Mouse (Mus musculus) neural tube, embryonic 12.5 days (tissue): ENCODE data around the gene Cisd2. TPM values are rescaled to one million over a fixed set of nuclear protein-coding genes. Genes with fewer than 3 reads are reported as not detected.

Experiments used
- ATAC-seq: fragments of 200-750 bp; cut with Nextera tagmentation; 2 replicates; pipeline ENCODE4 v1.8.0; 2017; ENCODE audit warnings: low read depth, mild to moderate bottlenecking, moderate TSS enrichment, moderate library complexity; ENCODE audit not compliant: low FRiP score
- H3K27ac ChIP-seq: fragments of 300-500 bp; sonication (generic); 2 replicates; pipeline ENCODE4 v1.5.1; 2016
- H3K27me3 ChIP-seq: fragments of 300-500 bp; sonication (generic); replicated peaks from 2 replicates; pipeline ENCODE4 v1.6.1; 2016; ENCODE audit warnings: mild to moderate bottlenecking
- H3K36me3 ChIP-seq: fragments of 300-500 bp; sonication (generic); 2 replicates; pipeline ENCODE4 v1.6.1; 2016; ENCODE audit warnings: mild to moderate bottlenecking
- H3K4me1 ChIP-seq: fragments of 300-500 bp; sonication (generic); 2 replicates; pipeline ENCODE4 v1.6.1; 2016
- H3K4me2 ChIP-seq: fragments of 300-500 bp; sonication (generic); replicated peaks from 2 replicates; pipeline ENCODE4 v1.6.1; 2016; ENCODE audit warnings: mild to moderate bottlenecking
- H3K4me3 ChIP-seq: fragments of 300-500 bp; sonication (generic); 2 replicates; pipeline ENCODE4 v1.5.1; 2016
- H3K9ac ChIP-seq: fragments of 300-500 bp; sonication (generic); 2 replicates; pipeline ENCODE4 v1.6.1; 2016; ENCODE audit warnings: mild to moderate bottlenecking
- H3K9me3 ChIP-seq: fragments of 300-500 bp; sonication (generic); 2 replicates; pipeline ENCODE4 v1.6.1; 2016; ENCODE audit warnings: mild to moderate bottlenecking
- WGBS: fragments of 180-500 bp; shearing (Covaris S2); methylation state at CpG from one replicate; pipeline ENCODE4 v1.1.7; 2016; 5-methylcytosine and 5-hydroxymethylcytosine counted together
- polyA plus RNA-seq: library from polyadenylated mRNA; unstranded; fragments of >200 nt; fragmentation: Nextera tagmentation; extraction: Ambion mirVana; gene quantifications from 2 replicates; pipeline ENCODE4 v1.2.1, GENCODE M21; 2016

Cisd2 gene
- polyA plus RNA-seq, 1 experiment from 2014 or later = 75.6 TPM

DNA sequence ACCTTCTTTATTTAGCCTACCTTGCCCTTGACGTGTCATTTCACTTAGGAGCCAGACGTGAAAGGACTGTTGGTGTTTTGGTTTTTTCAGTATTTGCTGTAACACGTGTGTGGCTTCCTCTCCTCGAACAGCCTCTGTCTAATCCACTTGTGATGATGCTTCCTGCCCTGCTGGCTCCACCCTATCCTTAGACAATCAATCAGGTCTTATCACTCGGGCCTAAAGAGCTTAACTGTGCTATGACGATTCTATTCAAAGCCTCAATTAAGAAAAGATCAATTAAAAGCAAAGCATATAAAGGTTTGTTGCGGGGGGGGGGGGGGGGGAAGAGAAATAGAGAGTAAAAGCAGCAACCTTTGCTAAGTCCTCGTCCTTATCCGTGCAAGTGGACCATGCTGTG lies 16.4 kb downstream of the Cisd2 start:
- H3K4me2 ChIP-seq = no peak overlapping the region
- no peak overlapping the region for H3K27ac ChIP-seq
- ATAC-seq = no peak
- peaks cover under 1% of the 10 kb centered on the region for H3K4me1 ChIP-seq
- H3K27me3 ChIP-seq = no peaks in the 10 kb centered on the region
- H3K9ac ChIP-seq = no peak overlapping the region
- no peak overlapping the region for H3K4me3 ChIP-seq
- H3K9me3 ChIP-seq = no peaks in the 10 kb centered on the region
- WGBS = 80% methylated on average over 9 of the region's 9 CpGs
- H3K36me3 ChIP-seq = peaks cover 29% of the 10 kb centered on the region

GRCm38 (mm10) chr3:135404599-135404998 lies 19.1 kb downstream of the Cisd2 start:
- peaks cover 5% of the 10 kb centered on the region; the same call in 1 of the 2 replicates for H3K4me1 ChIP-seq
- no peak overlapping the region for H3K4me2 ChIP-seq
- no peaks in the 10 kb centered on the region for H3K9me3 ChIP-seq
- H3K27me3 ChIP-seq = no peaks in the 10 kb centered on the region
- H3K36me3 ChIP-seq = peaks cover 21% of the 10 kb centered on the region; the same call in 1 of the 2 replicates
- ATAC-seq = no peak
- WGBS = 82% methylated on average over 4 of the region's 4 CpGs
- H3K27ac ChIP-seq = no peak overlapping the region
- H3K9ac ChIP-seq = no peak overlapping the region
- no peak overlapping the region for H3K4me3 ChIP-seq

DNA sequence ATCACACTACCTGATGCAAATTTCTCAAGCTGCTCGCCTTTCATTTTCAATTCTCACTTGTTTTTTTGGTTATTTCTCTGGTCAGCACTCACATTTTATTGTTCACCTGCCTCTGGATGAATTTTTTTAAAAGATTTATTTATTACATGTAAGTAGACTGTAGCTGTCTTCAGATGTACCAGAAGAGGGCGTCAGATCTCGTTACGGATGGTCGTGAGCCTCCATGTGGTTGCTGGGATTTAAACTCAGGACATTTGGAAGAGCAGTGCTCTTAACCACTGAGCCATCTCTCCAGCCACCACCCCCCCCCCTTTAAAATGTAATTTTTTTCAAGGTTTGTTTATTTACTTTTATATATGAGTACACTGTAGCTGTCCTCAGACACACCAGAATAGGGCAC lies 19.9 kb downstream of the Cisd2 start:
- peaks cover 5% of the 10 kb centered on the region; the same call in 1 of the 2 replicates for H3K4me1 ChIP-seq
- H3K4me3 ChIP-seq = no peak overlapping the region
- WGBS = 79% methylated on average over 5 of the region's 5 CpGs
- H3K36me3 ChIP-seq = peaks cover 17% of the 10 kb centered on the region; the same call in 1 of the 2 replicates
- H3K27ac ChIP-seq = no peak overlapping the region
- no peak overlapping the region for H3K4me2 ChIP-seq
- no peaks in the 10 kb centered on the region for H3K9me3 ChIP-seq
- no peaks in the 10 kb centered on the region for H3K27me3 ChIP-seq
- H3K9ac ChIP-seq = no peak overlapping the region
- ATAC-seq = no peak

GRCm38 (mm10) chr3:135403211-135403610 lies 20.5 kb downstream of the Cisd2 start:
- no peaks in the 10 kb centered on the region for H3K27me3 ChIP-seq
- H3K9ac ChIP-seq = no peak overlapping the region
- H3K36me3 ChIP-seq = peaks cover 17% of the 10 kb centered on the region; the same call in 1 of the 2 replicates
- no peaks in the 10 kb centered on the region for H3K9me3 ChIP-seq
- ATAC-seq = no peak
- no peak overlapping the region for H3K27ac ChIP-seq
- 89% methylated on average over 9 of the region's 9 CpGs for WGBS
- H3K4me2 ChIP-seq = no peak overlapping the region
- no peak overlapping the region for H3K4me3 ChIP-seq
- peaks cover 5% of the 10 kb centered on the region; the same call in 1 of the 2 replicates for H3K4me1 ChIP-seq

DNA sequence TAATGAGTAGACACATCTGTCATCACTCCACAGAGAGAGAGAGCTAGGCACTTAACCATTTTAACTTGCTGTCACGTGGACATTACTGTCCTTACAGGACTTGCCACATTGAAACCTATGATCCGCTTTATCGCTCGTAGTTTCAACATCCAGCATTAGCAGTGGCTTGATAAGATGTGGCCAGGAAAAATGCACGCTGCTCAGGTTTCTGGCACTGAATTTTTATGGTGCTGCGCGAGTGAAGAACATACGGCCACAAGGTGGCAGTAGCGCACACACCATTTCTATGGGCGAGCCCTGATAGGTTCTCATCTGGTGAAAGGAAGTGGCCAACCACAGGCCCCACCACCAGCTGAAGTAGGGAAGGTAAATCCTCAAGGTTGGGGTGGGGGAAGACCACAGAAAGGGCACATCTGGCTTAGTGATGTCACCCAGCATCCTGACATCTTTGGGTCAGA lies 21.5 kb downstream of the Cisd2 start:
- no peak overlapping the region for H3K27ac ChIP-seq
- 18% methylated on average over 10 of the region's 10 CpGs for WGBS
- no peak overlapping the region for H3K9ac ChIP-seq
- peak; percentile 83 for ATAC-seq
- no peaks in the 10 kb centered on the region for H3K9me3 ChIP-seq
- peaks cover 14% of the 10 kb centered on the region; the same call in 1 of the 2 replicates for H3K36me3 ChIP-seq
- no peaks in the 10 kb centered on the region for H3K27me3 ChIP-seq
- no peak overlapping the region for H3K4me3 ChIP-seq
- H3K4me1 ChIP-seq = peaks cover 5% of the 10 kb centered on the region; the same call in 1 of the 2 replicates
- H3K4me2 ChIP-seq = no peak overlapping the region

GRCm38 (mm10) chr3:135397112-135397511 lies 26.6 kb downstream of the Cisd2 start:
- no peaks in the 10 kb centered on the region for H3K36me3 ChIP-seq
- 0 out of 2 replicates have a peak, but pooled peaks cover 5% of the 10 kb centered on the region for H3K4me1 ChIP-seq
- no peak overlapping the region for H3K27ac ChIP-seq
- H3K9me3 ChIP-seq = no peaks in the 10 kb centered on the region
- H3K9ac ChIP-seq = no peak overlapping the region
- no peak for ATAC-seq
- no peak overlapping the region for H3K4me3 ChIP-seq
- no peaks in the 10 kb centered on the region for H3K27me3 ChIP-seq
- H3K4me2 ChIP-seq = no peak overlapping the region

- WGBS = 51% methylated on average over 6 of the region's 6 CpGs
- Histone ChIP-seq H3K4me3 (no peak overlapping the region), H3K27ac (no peak overlapping the region), H3K27me3 (no peaks in the 10 kb centered on the region), H3K4me2 (no peak overlapping the region), H3K4me1 (0 out of 2 replicates have a peak, but pooled peaks cover 5% of the 10 kb centered on the region), H3K36me3 (no peaks in the 10 kb centered on the region), H3K9ac (no peak overlapping the region), H3K9me3 (no peaks in the 10 kb centered on the region)
- ATAC-seq = no peak
Observed at GRCm38 (mm10) chr3:135396081-135396480, 27.6 kb downstream of the Cisd2 start.

DNA sequence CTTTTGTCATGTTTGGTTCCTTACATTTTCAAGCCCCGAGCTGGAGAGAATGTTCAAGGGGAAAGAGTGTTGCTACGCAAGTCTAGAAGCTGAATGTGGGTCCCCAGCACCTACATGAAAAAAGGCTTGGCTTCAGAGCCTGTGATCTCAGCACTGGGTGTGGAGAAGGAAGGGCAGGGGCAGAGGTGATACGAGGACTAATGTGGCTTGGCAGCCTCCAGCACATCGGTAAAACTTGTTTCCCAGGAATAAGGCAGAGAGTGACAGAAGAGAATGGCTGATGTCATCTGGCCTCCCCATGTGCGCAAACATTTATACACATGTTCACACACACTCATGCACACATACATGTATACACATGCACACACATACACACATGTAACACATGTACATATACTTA lies 28.6 kb downstream of the Cisd2 start:
- no peak overlapping the region for H3K27ac ChIP-seq
- H3K4me2 ChIP-seq = no peak overlapping the region
- H3K36me3 ChIP-seq = no peaks in the 10 kb centered on the region
- H3K4me3 ChIP-seq = no peak overlapping the region
- H3K27me3 ChIP-seq = no peaks in the 10 kb centered on the region
- 0 out of 2 replicates have a peak, but pooled peaks cover 3% of the 10 kb centered on the region for H3K4me1 ChIP-seq
- ATAC-seq = no peak
- H3K9me3 ChIP-seq = no peaks in the 10 kb centered on the region
- H3K9ac ChIP-seq = no peak overlapping the region
- 87% methylated on average over 5 of the region's 5 CpGs for WGBS

DNA sequence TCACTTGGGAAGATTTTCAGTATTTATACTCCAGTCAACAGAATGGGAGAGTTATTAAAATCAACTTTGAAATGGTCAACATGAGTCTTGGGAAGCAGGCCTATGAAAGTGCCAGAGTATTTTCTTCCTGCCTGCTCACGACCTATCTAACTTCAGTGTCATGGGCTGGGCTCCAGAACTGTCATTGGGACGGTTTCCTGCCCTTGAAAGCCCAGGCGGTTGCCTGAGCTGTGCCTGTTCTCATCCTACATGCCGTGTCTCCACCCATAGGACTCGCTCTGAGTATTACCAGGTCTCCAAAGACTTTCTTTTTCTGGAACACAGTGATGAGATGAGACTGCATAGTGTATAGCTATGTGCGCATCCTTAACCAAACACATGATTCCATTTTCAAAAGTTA lies 30.5 kb downstream of the Cisd2 start:
- Histone ChIP-seq H3K36me3 (no peaks in the 10 kb centered on the region), H3K27ac (no peak overlapping the region), H3K9ac (no peak overlapping the region), H3K4me1 (no peaks in the 10 kb centered on the region), H3K4me2 (no peak overlapping the region), H3K9me3 (no peaks in the 10 kb centered on the region), H3K4me3 (no peak overlapping the region), H3K27me3 (no peaks in the 10 kb centered on the region)
- 84% methylated on average over 6 of the region's 6 CpGs for WGBS
- no peak for ATAC-seq

GRCm38 (mm10) chr3:135379868-135380267 lies 43.9 kb downstream of the Cisd2 start:
- H3K4me1 ChIP-seq = no peaks in the 10 kb centered on the region
- no peak overlapping the region for H3K27ac ChIP-seq
- ATAC-seq = no peak
- no peak overlapping the region for H3K4me2 ChIP-seq
- 92% methylated on average over 4 of the region's 4 CpGs for WGBS
- no peaks in the 10 kb centered on the region for H3K36me3 ChIP-seq
- H3K4me3 ChIP-seq = no peak overlapping the region
- H3K27me3 ChIP-seq = no peaks in the 10 kb centered on the region
- H3K9ac ChIP-seq = no peak overlapping the region
- no peaks in the 10 kb centered on the region for H3K9me3 ChIP-seq

GRCm38 (mm10) chr3:135377445-135377844 lies 46.3 kb downstream of the Cisd2 start:
- no peak overlapping the region for H3K9ac ChIP-seq
- no peaks in the 10 kb centered on the region for H3K4me1 ChIP-seq
- no peak overlapping the region for H3K27ac ChIP-seq
- no peak for ATAC-seq
- no peaks in the 10 kb centered on the region for H3K9me3 ChIP-seq
- H3K36me3 ChIP-seq = no peaks in the 10 kb centered on the region
- 82% methylated on average over 10 of the region's 10 CpGs for WGBS
- no peak overlapping the region for H3K4me3 ChIP-seq
- no peak overlapping the region for H3K4me2 ChIP-seq
- no peaks in the 10 kb centered on the region for H3K27me3 ChIP-seq

DNA sequence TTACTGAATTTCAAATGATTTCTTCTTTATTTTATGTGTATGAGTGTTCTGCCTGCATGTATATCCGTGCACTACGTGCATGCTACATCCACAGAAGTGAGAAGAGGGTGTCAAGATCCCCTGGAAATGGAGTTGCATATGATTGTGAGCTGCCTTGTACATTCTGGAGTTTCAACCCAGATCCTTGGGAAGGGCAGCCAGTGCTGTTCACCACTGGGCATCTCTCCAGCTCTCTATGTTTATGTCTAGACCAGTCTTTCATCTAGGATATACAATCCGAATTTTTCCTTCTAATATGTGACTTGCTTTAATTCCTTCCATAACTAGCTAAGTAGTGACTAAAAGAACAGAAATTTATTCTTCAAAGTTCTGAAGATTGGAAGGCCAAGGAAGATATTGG lies 47.9 kb downstream of the Cisd2 start:
- no peak overlapping the region for H3K27ac ChIP-seq
- ATAC-seq = no peak
- H3K4me3 ChIP-seq = no peak overlapping the region
- no peak overlapping the region for H3K9ac ChIP-seq
- H3K4me1 ChIP-seq = no peaks in the 10 kb centered on the region
- no peak overlapping the region for H3K4me2 ChIP-seq
- H3K27me3 ChIP-seq = no peaks in the 10 kb centered on the region
- H3K9me3 ChIP-seq = no peaks in the 10 kb centered on the region
- WGBS = 80% methylated on average over 3 of the region's 3 CpGs
- H3K36me3 ChIP-seq = no peaks in the 10 kb centered on the region

GRCm38 (mm10) chr3:135357394-135357793 lies 66.3 kb downstream of the Cisd2 start:
- no peaks in the 10 kb centered on the region for H3K9me3 ChIP-seq
- ATAC-seq = no peak
- no peaks in the 10 kb centered on the region for H3K36me3 ChIP-seq
- no peak overlapping the region for H3K9ac ChIP-seq
- 88% methylated on average over 4 of the region's 4 CpGs for whole genome bisulfite sequencing
- no peaks in the 10 kb centered on the region for H3K4me1 ChIP-seq
- H3K4me2 ChIP-seq = no peak overlapping the region
- no peak overlapping the region for H3K27ac ChIP-seq
- no peak overlapping the region for H3K4me3 ChIP-seq
- H3K27me3 ChIP-seq = no peaks in the 10 kb centered on the region
